Mouse (Mus musculus) erythroblast, embryonic 14.5 days (primary cell): ENCODE data around the gene Zfp26.

Experiments
- GATA1 ChIP-seq: IDR thresholded peaks from 2 replicates; pipeline ENCODE4 v1.6.1; 2012; ENCODE audit warnings: low read length, inconsistent platforms, mixed read lengths
- TAL1 ChIP-seq: IDR thresholded peaks from 3 replicates; pipeline ENCODE4 v1.6.1; 2012; ENCODE audit warnings: low read length, inconsistent platforms, mixed read lengths

DNA sequence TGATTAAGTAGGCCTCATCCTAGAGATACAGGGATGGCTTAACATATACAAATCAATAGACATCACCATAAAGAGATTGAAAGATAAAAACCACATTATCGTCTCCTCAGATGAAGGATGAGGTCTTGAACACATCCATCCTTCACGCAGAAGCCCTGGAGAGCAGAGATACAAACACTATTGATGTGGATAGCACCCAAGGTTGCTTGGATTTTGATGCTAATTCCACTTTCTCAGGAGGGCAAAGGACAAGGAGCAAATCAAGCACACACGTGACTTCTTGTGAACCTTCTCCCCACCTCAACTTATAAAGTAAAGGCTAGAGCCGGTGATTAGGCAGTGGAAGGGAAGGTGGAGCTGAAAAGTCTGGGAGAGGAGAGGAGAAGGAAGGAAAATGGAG, 6.3 kb downstream of the Zfp26 start:
- TF ChIP-seq GATA1 (no peak), TAL1 (no peak)
